Mouse (Mus musculus) thymus, adult 2 months (tissue): ENCODE measurements at regions not wholly inside any gene's neighbourhood (a gene's known extent, or its start where the extent isn't known, plus 50 kb on each side); places are given as distances from the start of the nearest gene placed in this dataset.
"Not testable (repeated sequence)": the region's sequence is repeated elsewhere in the genome, so short reads cannot be mapped to it uniquely, and the experiment has no call there.

Experiments
- DNase-seq: peaks from one replicate; pipeline ENCODE4 v3.0.0; 2021
- H3K27ac ChIP-seq: fragments of 200-500 bp; 2 replicates; pipeline ENCODE4 v1.5.1; 2012; ENCODE audit warnings: low read length, control low read depth; ENCODE audit not compliant: control insufficient read depth, insufficient read depth
- H3K27me3 ChIP-seq: fragments of 200-500 bp; 2 replicates; pipeline ENCODE4 v1.6.1; 2012; ENCODE audit warnings: mild to moderate bottlenecking, low read length, moderate library complexity, mixed read lengths; ENCODE audit not compliant: control insufficient read depth, insufficient read depth
- H3K36me3 ChIP-seq: fragments of 200-500 bp; 2 replicates; pipeline ENCODE4 v1.6.1; 2012; ENCODE audit warnings: mild to moderate bottlenecking, low read length, moderate library complexity; ENCODE audit not compliant: control insufficient read depth, insufficient read depth
- H3K4me1 ChIP-seq: fragments of 200-500 bp; replicated peaks from 2 replicates; pipeline ENCODE4 v1.6.1; 2012; ENCODE audit warnings: low read length; ENCODE audit not compliant: control insufficient read depth, insufficient read depth
- H3K4me3 ChIP-seq: fragments of 200-500 bp; 2 replicates; pipeline ENCODE4 v1.5.1; 2012; ENCODE audit warnings: mild to moderate bottlenecking, low read length, control low read depth, moderate library complexity; ENCODE audit not compliant: control insufficient read depth, insufficient read depth
- CTCF ChIP-seq: fragments of 200-500 bp; IDR thresholded peaks from 2 replicates; pipeline ENCODE4 v1.5.1; 2012; ENCODE audit warnings: mild to moderate bottlenecking, control low read depth, low read length, moderate library complexity, borderline replicate concordance; ENCODE audit not compliant: control insufficient read depth, poor library complexity, insufficient read depth; ENCODE audit errors: extremely low read depth
- POLR2A ChIP-seq: fragments of 200-500 bp; IDR thresholded peaks from 2 replicates; pipeline ENCODE4 v1.6.1; 2012; ENCODE audit warnings: mild to moderate bottlenecking, low read length, control low read depth, moderate library complexity; ENCODE audit not compliant: control insufficient read depth, poor library complexity, insufficient read depth; ENCODE audit errors: extremely low read depth
- WGBS: fragments of 180-500 bp; shearing (Covaris S2); methylation state at CpG from one replicate; pipeline ENCODE4 v1.1.7; 2018; 5-methylcytosine and 5-hydroxymethylcytosine counted together

- no peak for DNase-seq
- Histone ChIP-seq H3K4me1 (no peaks in the 10 kb centered on the region), H3K4me3 (no peak overlapping the region), H3K27ac (no peak overlapping the region), H3K27me3 (no peaks in the 10 kb centered on the region), H3K36me3 (no peaks in the 10 kb centered on the region)
- TF ChIP-seq POLR2A = no peak
- no peak for TF ChIP-seq CTCF
- WGBS = 98% methylated on average over 2 of the region's 2 CpGs
Measured at GRCm38 (mm10) chr1:152234716-152235115, 144.8 kb upstream of the 1700025G04Rik start.

DNA sequence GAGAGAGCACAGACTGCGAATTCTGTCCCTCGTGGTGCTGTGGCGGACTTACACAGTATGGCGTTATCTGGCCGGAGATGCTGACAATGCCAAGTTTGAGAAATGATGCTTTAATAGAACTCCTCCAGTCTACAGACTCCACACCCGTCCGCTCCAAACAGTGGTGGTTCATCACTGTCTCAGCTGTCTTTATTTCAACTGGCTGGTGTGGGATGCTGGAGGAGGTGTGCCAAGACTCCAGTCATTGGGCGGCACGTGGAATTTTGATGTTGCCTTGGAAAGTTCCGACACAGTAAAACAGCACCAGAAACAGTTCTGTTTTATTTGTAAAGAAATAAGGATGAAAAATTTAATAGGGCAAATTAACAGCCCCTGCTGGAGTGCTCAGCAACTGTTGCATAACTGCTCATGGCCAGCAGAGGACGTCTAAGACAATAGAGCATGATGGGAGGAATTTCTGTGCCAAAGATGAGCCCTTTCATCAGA is 141.8 kb upstream of the 1700025G04Rik start:
- WGBS = 86% methylated on average over 11 of the region's 11 CpGs
- Histone ChIP-seq H3K27me3 (no peaks in the 10 kb centered on the region), H3K4me1 (no peaks in the 10 kb centered on the region), H3K4me3 (no peak overlapping the region), H3K36me3 (no peaks in the 10 kb centered on the region), H3K27ac (no peak overlapping the region)
- no peak for DNase-seq
- TF ChIP-seq CTCF (no peak), POLR2A (no peak)

DNA sequence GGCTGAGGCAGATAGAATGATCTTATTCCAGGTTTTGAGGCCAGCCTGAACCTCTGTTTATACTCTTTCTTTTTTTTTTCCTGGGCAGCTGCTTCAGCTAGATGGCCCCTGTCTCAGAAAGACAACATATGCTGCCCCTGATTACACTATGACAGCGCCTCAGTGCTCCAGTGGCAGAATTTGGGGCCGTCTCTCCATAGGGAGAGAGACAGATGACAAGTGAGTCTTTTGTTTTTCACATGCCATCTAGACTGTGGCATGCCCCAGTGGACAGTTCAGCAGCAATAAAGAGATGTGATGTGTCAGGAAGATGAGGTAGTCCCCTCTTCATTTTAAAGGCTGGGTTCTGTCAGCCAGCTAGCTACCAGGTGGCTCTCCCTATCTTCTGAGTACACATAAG is 139.8 kb upstream of the 1700025G04Rik start:
- H3K36me3 ChIP-seq = no peaks in the 10 kb centered on the region
- H3K4me1 ChIP-seq = no peaks in the 10 kb centered on the region
- no peak overlapping the region for H3K27ac ChIP-seq
- no peak for TF ChIP-seq CTCF
- TF ChIP-seq POLR2A = no peak
- no peak overlapping the region for H3K4me3 ChIP-seq
- WGBS = 93% methylated on average over 2 of the region's 2 CpGs
- H3K27me3 ChIP-seq = no peaks in the 10 kb centered on the region
- DNase-seq = no peak

DNA sequence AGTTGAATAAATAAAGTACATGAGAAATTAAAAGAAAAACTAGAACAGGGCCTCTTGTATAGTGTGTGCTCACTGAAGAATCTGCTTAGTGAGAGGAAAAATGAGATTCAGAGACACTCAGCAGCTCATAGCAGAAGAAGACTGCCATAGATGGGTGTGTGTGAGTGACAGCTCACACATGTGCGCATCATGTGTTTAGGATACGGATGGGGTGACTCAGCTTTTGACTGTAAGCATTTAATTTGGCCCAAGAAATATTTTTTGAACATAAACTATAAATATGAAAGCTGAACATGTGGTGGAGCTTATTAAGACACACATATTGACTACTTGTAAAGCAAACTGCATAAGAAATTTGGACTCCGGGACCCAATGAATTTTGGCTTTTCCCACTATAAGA is 136.1 kb upstream of the 1700025G04Rik start:
- H3K4me3 ChIP-seq = no peak overlapping the region
- no peaks in the 10 kb centered on the region for H3K36me3 ChIP-seq
- TF ChIP-seq CTCF (no peak), POLR2A (no peak)
- no peak overlapping the region for H3K27ac ChIP-seq
- H3K27me3 ChIP-seq = no peaks in the 10 kb centered on the region
- WGBS = 96% methylated on average over 3 of the region's 3 CpGs
- H3K4me1 ChIP-seq = no peaks in the 10 kb centered on the region
- no peak for DNase-seq

DNA sequence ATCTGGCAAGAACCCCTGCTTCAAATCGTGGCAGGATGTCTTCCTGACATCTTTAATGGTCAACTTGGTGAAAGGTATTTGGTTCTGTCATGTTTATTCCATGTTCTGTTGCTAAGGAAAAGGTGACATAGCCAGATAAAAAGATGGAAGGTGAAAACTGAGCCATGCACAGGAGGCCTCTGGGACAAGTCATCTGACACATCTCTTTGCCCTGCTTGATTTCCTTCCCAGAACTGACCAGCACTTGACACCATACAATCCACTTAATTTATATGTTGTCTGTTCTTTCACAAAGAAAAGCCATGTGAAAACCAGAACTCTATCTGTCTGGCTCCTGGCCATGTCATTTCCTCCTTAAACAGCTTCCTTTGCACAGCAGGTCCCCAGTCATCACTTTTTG is 133.7 kb upstream of the 1700025G04Rik start:
- 63% methylated on average over 1 of the region's 1 CpGs for WGBS
- H3K27ac ChIP-seq = no peak overlapping the region
- TF ChIP-seq POLR2A (no peak), CTCF (no peak)

GRCm38 (mm10) chr1:152220804-152221565 is 131.1 kb upstream of the 1700025G04Rik start:
- H3K27me3 ChIP-seq = no peaks in the 10 kb centered on the region
- TF ChIP-seq POLR2A (no peak), CTCF (no peak)
- no peak overlapping the region for H3K4me3 ChIP-seq
- no peaks in the 10 kb centered on the region for H3K4me1 ChIP-seq
- H3K27ac ChIP-seq = no peak overlapping the region
- no peaks in the 10 kb centered on the region for H3K36me3 ChIP-seq
- DNase-seq = no peak
- 95% methylated on average over 14 of the region's 14 CpGs for WGBS

More for the DNA sequence above, 133.7 kb upstream of the 1700025G04Rik start:
- no peak overlapping the region for H3K4me3 ChIP-seq
- DNase-seq = no peak
- no peaks in the 10 kb centered on the region for H3K4me1 ChIP-seq
- H3K27me3 ChIP-seq = no peaks in the 10 kb centered on the region
- H3K36me3 ChIP-seq = no peaks in the 10 kb centered on the region

DNA sequence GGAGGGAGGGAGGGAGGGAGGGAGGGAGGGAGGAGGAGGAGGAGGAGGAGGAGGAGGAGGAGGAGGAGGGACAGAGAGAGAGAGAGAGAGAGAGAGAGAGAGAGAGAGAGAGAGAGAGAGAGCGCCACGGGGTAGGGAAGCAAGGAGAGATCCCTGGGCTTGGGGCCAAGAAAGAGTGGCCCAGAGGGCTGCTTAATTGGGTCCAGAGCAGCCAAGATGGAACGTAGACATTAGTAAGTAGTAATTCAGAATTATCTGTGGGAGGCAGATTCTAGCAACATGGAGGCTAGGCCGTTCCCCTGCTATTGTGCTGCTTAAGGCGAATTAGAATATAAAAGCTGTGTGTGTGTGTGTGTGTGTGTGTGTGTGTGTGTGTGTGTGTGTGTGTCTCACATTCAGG is 129.8 kb upstream of the 1700025G04Rik start:
- WGBS = 83% methylated on average over 5 of the region's 5 CpGs
- not testable (repeated sequence) for H3K27ac ChIP-seq, DNase-seq, H3K4me1 ChIP-seq, H3K36me3 ChIP-seq, H3K27me3 ChIP-seq, H3K4me3 ChIP-seq
